Mouse (Mus musculus) CH12.LX (cell line): ENCODE measurements around the gene Nsd1. TPM values are rescaled to one million over a fixed set of nuclear protein-coding genes. Genes with fewer than 3 reads are reported as not detected.

Source experiments
- DNase-seq: peaks from one replicate; pipeline ENCODE4 v3.0.0-alpha.2; 2013; ENCODE audit errors: extremely low read depth
- H3K27ac ChIP-seq: 2 replicates; pipeline ENCODE4 v1.5.1; 2012; ENCODE audit warnings: low read depth, mild to moderate bottlenecking, control low read depth, moderate library complexity; ENCODE audit not compliant: insufficient read depth
- H3K27me3 ChIP-seq: replicated peaks from 2 replicates; pipeline ENCODE3; 2012; ENCODE audit warnings: inconsistent platforms
- H3K36me3 ChIP-seq, 2 experiments: replicated peaks in 1 of 2; 2 replicates each; pipeline versions ENCODE3 to v1.6.1; 2012; ENCODE audit warnings: inconsistent platforms in 1 of 2, low read length in 1 of 2, mild to moderate bottlenecking in 1 of 2, mixed read lengths in 1 of 2, moderate library complexity in 1 of 2; ENCODE audit not compliant: control insufficient read depth in 1 of 2, insufficient read depth in 1 of 2
- H3K4me1 ChIP-seq, 2 experiments: 2 replicates each; pipeline ENCODE4 v1.6.1; 2012; ENCODE audit warnings: inconsistent platforms in 1 of 2, moderate library complexity in 1 of 2; ENCODE audit not compliant: insufficient read depth in 2 of 2, control insufficient read depth in 1 of 2
- H3K4me2 ChIP-seq: 2 replicates; pipeline ENCODE4 v1.6.1; 2012; ENCODE audit warnings: low read depth, mild to moderate bottlenecking, control low read depth; ENCODE audit not compliant: poor library complexity, insufficient read depth, severe bottlenecking
- H3K4me3 ChIP-seq, 3 experiments: fragments of 150-350 bp in 1 of 3; sonication (generic) in 1 of 3; replicated peaks in 1 of 3; 2 replicates each; pipeline versions ENCODE3 to v1.5.1; 2011 to 2012; ENCODE audit warnings: low read depth in 2 of 3, low read length in 2 of 3, mild to moderate bottlenecking in 2 of 3, moderate library complexity in 2 of 3, control low read depth in 1 of 3, improper control_type of control experiment in 1 of 3, inconsistent platforms in 1 of 3, mixed read lengths in 1 of 3; ENCODE audit not compliant: poor library complexity in 1 of 3
- H3K79me2 ChIP-seq: replicated peaks from 2 replicates; pipeline ENCODE4 v1.6.1; 2012; ENCODE audit warnings: mild to moderate bottlenecking, moderate library complexity; ENCODE audit not compliant: control insufficient read depth, poor library complexity, insufficient read depth, severe bottlenecking; ENCODE audit errors: extremely low read depth
- H3K9ac ChIP-seq: 2 replicates; pipeline ENCODE4 v1.6.1; 2012; ENCODE audit warnings: low read depth, mild to moderate bottlenecking, control low read depth, moderate library complexity; ENCODE audit not compliant: insufficient read depth
- H3K9me3 ChIP-seq: replicated peaks from 2 replicates; pipeline ENCODE3; 2012; ENCODE audit warnings: low read length, inconsistent platforms, mixed read lengths
- CHD2 ChIP-seq: IDR thresholded peaks from 2 replicates; pipeline ENCODE4 v1.6.1; 2011; ENCODE audit warnings: low read length, improper control_type of control experiment
- CTCF ChIP-seq, 2 experiments: IDR thresholded peaks in 1 of 2; conservative IDR thresholded peaks in 1 of 2; 2 replicates each; pipeline ENCODE4 v1.5.1; 2011 to 2012; ENCODE audit warnings: low read depth in 2 of 2, low read length in 2 of 2, improper control_type of control experiment in 1 of 2, inconsistent platforms in 1 of 2, mild to moderate bottlenecking in 1 of 2, moderate library complexity in 1 of 2
- E2F4 ChIP-seq: IDR thresholded peaks from 2 replicates; pipeline ENCODE4 v1.6.1; 2011; ENCODE audit warnings: low read depth, low read length, improper control_type of control experiment; ENCODE audit not compliant: insufficient replicate concordance
- ELF1 ChIP-seq: IDR thresholded peaks from 2 replicates; pipeline ENCODE4 v1.6.1; 2014; ENCODE audit warnings: low read depth, mild to moderate bottlenecking, inconsistent platforms, low read length, improper control_type of control experiment
- EP300 ChIP-seq: IDR thresholded peaks from 2 replicates; pipeline ENCODE4 v1.6.1; 2011; ENCODE audit warnings: low read length, improper control_type of control experiment
- GABPA ChIP-seq: IDR thresholded peaks from 2 replicates; pipeline ENCODE4 v1.6.1; 2012; ENCODE audit warnings: low read depth, low read length, improper control_type of control experiment, inconsistent platforms; ENCODE audit not compliant: insufficient replicate concordance
- HCFC1 ChIP-seq: IDR thresholded peaks from 2 replicates; pipeline ENCODE4 v1.6.1; 2012; ENCODE audit warnings: low read depth, mild to moderate bottlenecking, inconsistent platforms, low read length, improper control_type of control experiment
- IRF4 ChIP-seq: IDR thresholded peaks from 2 replicates; pipeline ENCODE4 v1.6.1; 2014; ENCODE audit warnings: low read depth, mild to moderate bottlenecking, inconsistent platforms, low read length, improper control_type of control experiment
- JUND ChIP-seq: conservative IDR thresholded peaks from 2 replicates; pipeline ENCODE4 v1.6.1; 2011; ENCODE audit warnings: low read depth, low read length, improper control_type of control experiment
- KAT2A ChIP-seq: IDR thresholded peaks from 2 replicates; pipeline ENCODE4 v1.6.1; 2012; ENCODE audit warnings: low read length, improper control_type of control experiment, inconsistent platforms; ENCODE audit not compliant: insufficient replicate concordance
- MAFK ChIP-seq: IDR thresholded peaks from 2 replicates; pipeline ENCODE4 v1.6.1; 2011; ENCODE audit warnings: low read length, improper control_type of control experiment; ENCODE audit not compliant: insufficient replicate concordance
- MAZ ChIP-seq: IDR thresholded peaks from 2 replicates; pipeline ENCODE4 v1.6.1; 2012; ENCODE audit warnings: low read depth, mild to moderate bottlenecking, inconsistent platforms, low read length, improper control_type of control experiment, moderate library complexity
- MEF2A ChIP-seq: IDR thresholded peaks from 2 replicates; pipeline ENCODE4 v1.6.1; 2014; ENCODE audit warnings: low read depth, mild to moderate bottlenecking, inconsistent platforms, low read length, improper control_type of control experiment, borderline replicate concordance
- MYC ChIP-seq: IDR thresholded peaks from 2 replicates; pipeline ENCODE4 v1.6.1; 2011; ENCODE audit warnings: low read depth, mild to moderate bottlenecking, improper control_type of control experiment, low read length
- NELFE ChIP-seq: IDR thresholded peaks from 2 replicates; pipeline ENCODE4 v1.6.1; 2011; ENCODE audit warnings: low read depth, low read length, improper control_type of control experiment
- NRF1 ChIP-seq: IDR thresholded peaks from 2 replicates; pipeline ENCODE4 v1.6.1; 2014; ENCODE audit warnings: low read depth, mild to moderate bottlenecking, inconsistent platforms, low read length, improper control_type of control experiment, moderate library complexity
- PAX5 ChIP-seq: IDR thresholded peaks from 2 replicates; pipeline ENCODE4 v1.6.1; 2012; ENCODE audit warnings: low read length, inconsistent platforms, mixed read lengths
- POLR2A ChIP-seq: IDR thresholded peaks from 2 replicates; pipeline ENCODE4 v1.6.1; 2011; ENCODE audit warnings: low read depth, mild to moderate bottlenecking, improper control_type of control experiment, low read length
- POLR2AphosphoS2 ChIP-seq: IDR thresholded peaks from 2 replicates; pipeline ENCODE4 v1.6.1; 2011; ENCODE audit warnings: low read depth, low read length, improper control_type of control experiment
- RAD21 ChIP-seq: IDR thresholded peaks from 2 replicates; pipeline ENCODE4 v1.6.1; 2011; ENCODE audit warnings: low read depth, mild to moderate bottlenecking, low read length, improper control_type of control experiment, moderate library complexity
- RCOR1 ChIP-seq: conservative IDR thresholded peaks from 2 replicates; pipeline ENCODE4 v1.6.1; 2012; ENCODE audit warnings: low read depth, mild to moderate bottlenecking, inconsistent platforms, low read length, improper control_type of control experiment
- SMC3 ChIP-seq: IDR thresholded peaks from 2 replicates; pipeline ENCODE4 v1.6.1; 2011; ENCODE audit warnings: low read depth, low read length, improper control_type of control experiment
- TBP ChIP-seq: conservative IDR thresholded peaks from 2 replicates; pipeline ENCODE4 v1.6.1; 2011; ENCODE audit warnings: low read depth, low read length, improper control_type of control experiment
- USF2 ChIP-seq: conservative IDR thresholded peaks from 2 replicates; pipeline ENCODE4 v1.6.1; 2011; ENCODE audit warnings: low read depth, low read length, improper control_type of control experiment
- ZC3H11A ChIP-seq: IDR thresholded peaks from 2 replicates; pipeline ENCODE4 v1.6.1; 2012; ENCODE audit warnings: low read depth, mild to moderate bottlenecking, inconsistent platforms, low read length, improper control_type of control experiment
- ZKSCAN1 ChIP-seq: IDR thresholded peaks from 2 replicates; pipeline ENCODE4 v1.6.1; 2012; ENCODE audit warnings: low read depth, inconsistent platforms, low read length, improper control_type of control experiment, borderline replicate concordance
- ZNF384 ChIP-seq: IDR thresholded peaks from 2 replicates; pipeline ENCODE4 v1.6.1; 2012; ENCODE audit warnings: low read depth, low read length, improper control_type of control experiment, inconsistent platforms
- dilution Hi-C: fragments of 300-500 bp; cut with MboI; formaldehyde crosslinking; loops from 2 replicates; pipeline ENCODE4 v1.14.3; 2020; ENCODE audit warnings: low sequenced_read_pairs; ENCODE audit not compliant: extremely low pct_unique_long_range_greater_than_20kb, extremely low pct_ligation_motif_present
- in situ Hi-C: fragments of 300-500 bp; cut with MboI; formaldehyde crosslinking; loops from 3 replicates; pipeline ENCODE4 v1.14.3; 2019; ENCODE audit warnings: low sequenced_read_pairs, low pct_ligation_motif_present, low pct_unique_long_range_greater_than_20kb, mixed read lengths
- polyA plus RNA-seq: library from polyadenylated mRNA; unstranded; fragments of >175 nt; gene quantifications from 2 replicates; pipeline ENCODE4 v1.2.1, GENCODE M21; 2012; ENCODE audit warnings: low read depth; ENCODE audit not compliant: insufficient read length
- total RNA-seq, 2 experiments: library from RNA; depleted of rRNA; stranded (reverse); fragments of 300-350 nt in 1 of 2; fragments of >200 nt in 1 of 2; gene quantifications; 2 replicates each; pipeline ENCODE4 v1.2.3; 2012 to 2014

Gene Nsd1
- total and polyA plus RNA-seq, 3 experiments = 11.8 to 13.8 (median 12.6) TPM

DNA sequence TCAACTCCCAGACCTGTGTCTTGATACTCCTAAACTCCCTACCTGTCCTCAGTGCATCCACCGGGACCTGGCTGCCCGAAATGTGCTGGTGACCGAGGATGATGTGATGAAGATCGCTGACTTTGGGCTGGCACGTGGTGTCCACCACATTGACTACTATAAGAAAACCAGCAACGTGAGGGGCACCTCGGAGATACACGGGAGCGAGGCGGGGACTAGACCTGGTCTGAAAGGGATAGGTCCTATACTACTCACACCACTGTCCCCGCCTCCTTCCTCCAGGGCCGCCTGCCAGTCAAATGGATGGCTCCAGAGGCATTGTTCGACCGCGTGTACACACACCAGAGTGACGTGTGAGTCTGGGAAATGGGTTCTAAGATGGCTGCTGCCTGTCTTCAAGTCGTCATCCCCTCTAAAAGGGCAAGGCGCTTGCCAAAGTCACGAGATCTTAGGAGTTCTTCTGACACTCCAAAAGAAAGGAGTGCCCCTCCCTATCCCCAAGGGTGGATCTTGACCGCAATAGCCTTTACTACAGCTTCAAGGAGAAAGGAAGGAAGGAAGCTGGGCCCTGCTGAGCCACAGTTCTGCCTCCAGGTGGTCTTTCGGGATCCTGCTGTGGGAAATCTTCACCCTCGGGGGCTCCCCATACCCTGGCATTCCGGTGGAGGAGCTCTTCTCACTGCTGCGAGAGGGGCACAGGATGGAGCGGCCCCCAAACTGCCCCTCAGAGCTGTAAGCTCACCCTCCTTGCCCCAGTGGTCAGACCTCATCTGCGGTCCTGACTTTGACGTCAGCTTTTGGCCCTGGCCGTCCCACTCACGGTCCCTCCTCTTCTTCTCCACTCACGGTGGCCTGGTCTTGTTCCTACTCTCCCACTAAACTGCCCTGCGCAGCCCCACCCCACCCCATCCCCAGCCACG lies 42.5 kb upstream of the Nsd1 start:
- TF ChIP-seq SMC3 = no peak
- no peak for TF ChIP-seq MAFK
- no peak for TF ChIP-seq ZNF384
- TF ChIP-seq USF2 = no peak
- no peak for TF ChIP-seq MEF2A
- no peak for TF ChIP-seq EP300
- TF ChIP-seq E2F4 = no peak
- no peak for TF ChIP-seq GABPA
- no peak for TF ChIP-seq ZC3H11A
- no peak for TF ChIP-seq POLR2AphosphoS2
- TF ChIP-seq CTCF (conservative IDR thresholded peaks at IDR 0.05 in 1 of 2, IDR thresholded peaks at IDR 0.05 in 1 of 2; ENCODE audit: low read depth in 2 of 2, low read length in 2 of 2) = no peak
- TF ChIP-seq MYC = no peak
- no peak for TF ChIP-seq ELF1
- TF ChIP-seq CHD2 = no peak
- TF ChIP-seq NRF1 = no peak
- TF ChIP-seq RCOR1 = no peak
- TF ChIP-seq IRF4 = no peak
- no peak for TF ChIP-seq KAT2A
- DNase-seq = no peak
- H3K36me3 ChIP-seq = no peaks in the 10 kb centered on the region
- H3K9ac ChIP-seq = no peak overlapping the region
- in situ Hi-C loops = no loop called here
- H3K4me1 ChIP-seq = peaks cover 6 to 12% of the 10 kb centered on the region in 2 experiments
- H3K4me3 ChIP-seq = no peak overlapping the region
- dilution Hi-C loops = no loop called here
- H3K79me2 ChIP-seq = no peaks in the 10 kb centered on the region
- H3K27ac ChIP-seq = no peak overlapping the region
- no peak overlapping the region for H3K4me2 ChIP-seq
- H3K27me3 ChIP-seq = no peaks in the 10 kb centered on the region
- peaks cover 2% of the 10 kb centered on the region for H3K9me3 ChIP-seq

DNA sequence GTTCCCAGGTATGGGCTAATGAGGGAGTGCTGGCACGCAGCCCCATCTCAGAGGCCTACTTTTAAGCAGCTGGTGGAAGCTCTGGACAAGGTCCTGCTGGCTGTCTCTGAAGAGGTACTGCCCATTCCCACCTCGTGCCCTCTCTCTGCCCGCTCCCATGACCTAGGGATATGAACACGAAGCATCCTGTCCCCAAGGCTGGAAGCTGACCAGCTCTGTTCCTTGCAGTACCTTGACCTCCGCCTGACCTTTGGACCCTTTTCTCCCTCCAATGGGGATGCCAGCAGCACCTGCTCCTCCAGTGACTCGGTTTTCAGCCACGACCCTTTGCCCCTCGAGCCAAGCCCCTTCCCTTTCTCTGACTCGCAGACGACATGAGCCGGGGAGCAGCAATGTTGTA lies 41.8 kb upstream of the Nsd1 start:
- in situ Hi-C loops (no loop called here), dilution Hi-C loops (no loop called here)
- no peak for DNase-seq
- H3K79me2 ChIP-seq = no peaks in the 10 kb centered on the region
- no peak overlapping the region for H3K27ac ChIP-seq
- H3K4me2 ChIP-seq = no peak overlapping the region
- no peak overlapping the region for H3K4me3 ChIP-seq
- H3K9me3 ChIP-seq = peaks cover 2% of the 10 kb centered on the region
- H3K27me3 ChIP-seq = peaks cover 4% of the 10 kb centered on the region
- peaks cover 12% of the 10 kb centered on the region in 2 experiments for H3K4me1 ChIP-seq
- H3K36me3 ChIP-seq = no peaks in the 10 kb centered on the region
- H3K9ac ChIP-seq = no peak overlapping the region
- TF ChIP-seq RAD21 (no peak), IRF4 (no peak), TBP (no peak), MAFK (no peak), EP300 (no peak), MAZ (no peak), NELFE (no peak), NRF1 (no peak), POLR2A (no peak), ZC3H11A (no peak), POLR2AphosphoS2 (no peak), HCFC1 (no peak), PAX5 (no peak), JUND (no peak), ZKSCAN1 (no peak), E2F4 (no peak), MEF2A (no peak)
